Mouse (Mus musculus) bone marrow macrophage, adult 2 months (primary cell): Measurements from ENCODE around the gene Myo16. TPM values are rescaled to one million over a fixed set of nuclear protein-coding genes. Genes with fewer than 3 reads are reported as not detected.

Source experiments
- H3K27ac ChIP-seq: 2 replicates; pipeline ENCODE4 v1.5.1; 2012; ENCODE audit warnings: low read depth, low read length; ENCODE audit not compliant: insufficient read depth
- H3K4me1 ChIP-seq: 2 replicates; pipeline ENCODE4 v1.6.1; 2012; ENCODE audit warnings: low read length; ENCODE audit not compliant: control insufficient read depth, insufficient read depth
- H3K4me3 ChIP-seq: 2 replicates; pipeline ENCODE4 v1.5.1; 2012; ENCODE audit warnings: mild to moderate bottlenecking, low read length, moderate library complexity; ENCODE audit not compliant: insufficient read depth
- CTCF ChIP-seq: IDR thresholded peaks from 2 replicates; pipeline ENCODE4 v1.5.1; 2012; ENCODE audit warnings: low read depth, mild to moderate bottlenecking, low read length, moderate library complexity
- POLR2A ChIP-seq: IDR thresholded peaks from 2 replicates; pipeline ENCODE4 v1.6.1; 2012; ENCODE audit warnings: mild to moderate bottlenecking, low read depth, low read length, borderline replicate concordance
- polyA plus RNA-seq: library from polyadenylated mRNA; stranded (reverse); fragments of >200 nt; gene quantifications from 2 replicates; pipeline ENCODE4 v1.2.4, GENCODE M21; 2012; ENCODE audit not compliant: missing spikeins, insufficient read depth, insufficient read length

Myo16 gene
- polyA plus RNA-seq, 1 experiment: not detected

DNA sequence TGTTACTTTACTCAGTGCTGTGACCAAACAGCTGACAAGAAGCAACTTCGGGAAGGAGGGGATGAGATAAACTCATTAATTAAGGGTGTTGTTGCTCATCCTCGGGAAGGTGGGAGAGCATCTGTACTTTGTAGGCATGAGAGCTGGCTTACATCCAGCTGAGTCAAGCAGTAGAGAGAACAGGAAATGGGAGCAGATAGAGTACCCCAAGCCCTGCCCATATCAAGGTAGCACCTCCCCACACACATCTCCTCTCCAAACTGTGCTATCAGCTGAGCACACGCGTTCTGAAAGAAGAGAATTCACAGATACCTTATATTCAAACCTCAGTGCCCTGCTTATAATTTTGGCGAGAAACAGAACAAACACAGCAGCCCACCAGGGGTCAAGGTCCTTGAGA, 330.1 kb downstream of the Myo16 start:
- no peak overlapping the region for H3K4me3 ChIP-seq
- H3K27ac ChIP-seq: no peak overlapping the region
- TF ChIP-seq CTCF (no peak), POLR2A (no peak)
- no peaks in the 10 kb centered on the region for H3K4me1 ChIP-seq

GRCm38 (mm10) chr8:10489738-10490419, 336.2 kb downstream of the Myo16 start:
- TF ChIP-seq CTCF (no peak), POLR2A (no peak)
- Histone ChIP-seq H3K27ac (no peak overlapping the region), H3K4me1 (no peaks in the 10 kb centered on the region), H3K4me3 (no peak overlapping the region)

- no peak overlapping the region for H3K4me3 ChIP-seq
- H3K4me1 ChIP-seq: no peaks in the 10 kb centered on the region
- H3K27ac ChIP-seq: no peak overlapping the region
- TF ChIP-seq POLR2A: no peak
- no peak for TF ChIP-seq CTCF
Observed at GRCm38 (mm10) chr8:10490420-10490784, 336.7 kb downstream of the Myo16 start.

DNA sequence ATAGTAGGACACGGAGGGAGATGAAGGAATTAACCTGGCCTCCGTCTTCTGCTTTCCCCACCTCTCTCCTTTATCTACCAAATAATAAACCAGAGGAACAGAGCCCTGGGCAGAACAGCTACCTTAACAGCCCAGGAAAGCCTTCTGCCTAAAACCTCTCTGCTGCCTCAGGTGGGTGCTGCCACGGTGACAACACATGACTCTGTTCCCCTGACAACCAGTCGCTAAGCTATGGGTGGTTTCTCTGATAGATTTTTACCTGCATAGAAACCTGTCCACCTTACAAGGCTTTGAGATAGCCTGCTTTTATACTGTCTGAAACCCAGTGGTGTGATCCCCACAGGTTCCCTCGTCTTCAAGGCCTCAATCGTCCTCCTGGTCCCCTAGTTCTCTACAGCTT, 337.2 kb downstream of the Myo16 start:
- no peaks in the 10 kb centered on the region for H3K4me1 ChIP-seq
- no peak overlapping the region for H3K27ac ChIP-seq
- H3K4me3 ChIP-seq: no peak overlapping the region
- TF ChIP-seq POLR2A: no peak
- no peak for TF ChIP-seq CTCF

- TF ChIP-seq POLR2A (no peak), CTCF (no peak)
- no peak overlapping the region for H3K4me3 ChIP-seq
- no peak overlapping the region for H3K27ac ChIP-seq
- H3K4me1 ChIP-seq: no peaks in the 10 kb centered on the region
Observed at GRCm38 (mm10) chr8:10499846-10500245, 346.1 kb downstream of the Myo16 start.

DNA sequence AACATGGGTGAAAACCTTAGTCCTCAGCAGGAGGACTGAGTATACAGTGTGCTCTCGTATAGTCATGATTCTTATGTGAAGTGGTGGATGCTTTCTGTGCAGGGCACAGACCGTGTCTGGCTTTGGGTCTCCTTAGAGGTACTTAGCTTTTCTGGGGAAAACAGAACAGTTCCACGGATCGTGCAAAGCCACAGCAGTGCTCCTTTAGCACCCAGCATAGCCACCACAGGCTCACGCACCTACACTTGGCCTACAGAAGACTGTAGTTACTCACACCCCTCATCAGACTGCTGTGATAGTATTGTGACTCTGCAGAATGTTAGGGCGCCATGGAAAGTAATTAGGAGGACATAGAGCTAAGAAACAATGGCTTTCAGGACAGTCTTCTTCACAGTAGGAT, 346.8 kb downstream of the Myo16 start:
- TF ChIP-seq POLR2A (no peak), CTCF (no peak)

DNA sequence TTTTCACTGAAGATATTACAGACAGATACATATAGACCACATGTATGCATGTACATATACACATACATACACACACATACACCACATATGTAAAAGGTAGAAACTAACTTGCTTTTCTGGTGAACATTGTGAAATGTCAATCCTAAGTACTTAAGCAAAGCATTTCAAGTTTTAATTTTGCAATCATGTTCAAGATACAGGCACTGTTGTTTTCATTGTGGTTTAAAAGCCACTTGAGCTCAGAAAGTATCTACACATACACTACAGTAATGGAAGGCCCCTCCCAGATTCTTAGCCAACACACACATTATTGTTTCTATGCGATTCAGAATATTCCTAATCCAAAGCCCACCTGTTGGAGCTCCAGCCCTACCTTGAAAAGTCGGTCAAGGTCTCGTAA, 348.0 kb downstream of the Myo16 start:
- Histone ChIP-seq H3K4me3 (no peak overlapping the region), H3K27ac (no peak overlapping the region), H3K4me1 (no peaks in the 10 kb centered on the region)
- TF ChIP-seq POLR2A: no peak

More for the DNA sequence above, 346.8 kb downstream of the Myo16 start:
- H3K4me3 ChIP-seq: no peak overlapping the region
- no peak overlapping the region for H3K27ac ChIP-seq
- H3K4me1 ChIP-seq: no peaks in the 10 kb centered on the region

GRCm38 (mm10) chr8:10512105-10512504, 358.4 kb downstream of the Myo16 start:
- TF ChIP-seq POLR2A (no peak), CTCF (no peak)
- H3K27ac ChIP-seq: no peak overlapping the region
- H3K4me3 ChIP-seq: no peak overlapping the region

DNA sequence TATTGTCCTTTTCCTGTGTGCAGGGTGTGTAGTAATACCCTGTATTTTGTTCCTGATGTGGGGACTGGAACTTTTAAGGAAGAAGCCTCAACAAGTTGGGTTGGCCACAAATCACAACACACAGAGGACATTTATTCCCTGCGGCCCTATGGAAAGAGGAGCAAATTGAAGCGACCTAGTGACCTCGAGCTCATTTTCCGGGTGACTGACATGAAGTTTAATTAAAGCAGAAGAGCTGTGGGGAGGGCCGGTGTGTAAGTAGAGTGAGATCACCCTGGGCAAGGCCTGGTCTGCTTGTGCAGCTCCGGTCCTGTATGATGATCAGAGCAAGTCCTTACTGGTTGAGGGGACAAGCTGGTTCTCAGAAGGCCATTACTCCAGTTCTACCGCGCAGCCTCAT, 363.7 kb downstream of the Myo16 start:
- no peak for TF ChIP-seq POLR2A
- no peak for TF ChIP-seq CTCF
- Histone ChIP-seq H3K27ac (no peak overlapping the region), H3K4me3 (no peak overlapping the region), H3K4me1 (no peaks in the 10 kb centered on the region; the same call in 1 of the 2 replicates)

More at GRCm38 (mm10) chr8:10512105-10512504, 358.4 kb downstream of the Myo16 start:
- no peaks in the 10 kb centered on the region for H3K4me1 ChIP-seq

GRCm38 (mm10) chr8:10519276-10519675, 365.6 kb downstream of the Myo16 start:
- Histone ChIP-seq H3K4me1 (no peaks in the 10 kb centered on the region; the same call in 1 of the 2 replicates), H3K4me3 (no peak overlapping the region), H3K27ac (no peak overlapping the region)
- TF ChIP-seq POLR2A: no peak
- TF ChIP-seq CTCF: no peak
